Mouse (Mus musculus): ENCODE data around the gene Etnk1. TPM values are rescaled to one million over a fixed set of nuclear protein-coding genes. Genes with fewer than 3 reads are reported as not detected.

Gene Etnk1
- polyA plus RNA-seq, 1 experiment from 2014 or later = 50.9 TPM

DNA sequence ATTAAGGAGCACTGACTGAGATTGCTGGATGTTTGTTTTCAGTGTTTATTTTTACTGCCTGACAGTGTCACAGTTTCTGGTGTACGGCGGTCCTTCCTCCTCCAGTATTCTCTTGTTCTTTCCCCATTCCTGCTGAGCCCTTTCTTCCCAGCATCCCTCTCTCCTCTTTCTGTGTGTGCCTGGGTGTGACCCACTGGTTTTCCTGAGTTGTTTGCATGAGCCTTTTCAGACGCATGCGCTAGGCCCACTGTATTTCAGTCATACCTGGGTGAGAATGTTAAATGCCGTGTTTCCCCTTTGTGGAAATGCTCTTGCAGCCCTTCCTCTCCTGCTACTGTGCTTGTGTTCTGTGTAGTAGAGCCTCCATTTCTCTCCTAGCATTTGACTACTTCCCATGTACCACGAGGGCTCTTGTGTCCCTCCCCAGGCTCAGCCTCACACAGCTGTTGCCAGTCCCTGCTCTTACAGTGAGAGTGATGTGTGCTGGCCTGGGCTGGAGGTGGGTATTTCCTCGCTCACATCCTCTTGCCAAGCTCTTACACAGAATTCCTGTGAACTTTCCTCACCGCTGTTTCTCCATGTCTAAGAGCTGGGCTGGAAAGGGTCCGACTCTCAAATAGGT lies 24.6 kb downstream of the Etnk1 start:
- Histone ChIP-seq H3K4me3 (ENCODE audit: low read depth, low read length) (no peak overlapping the region), H3K27me3 (ENCODE audit: control insufficient read depth, insufficient read depth, low read depth, low read length) (no peaks in the 10 kb centered on the region), H3K27ac (ENCODE audit: low read length) (no peak overlapping the region), H3K4me2 (ENCODE audit: low read length) (no peak overlapping the region), H3K9me3 (replicated peaks; ENCODE audit: control insufficient read depth, low read length, poor library complexity, severe bottlenecking) (no peaks in the 10 kb centered on the region), H3K36me3 (ENCODE audit: control insufficient read depth, insufficient read depth, low read length) (peaks cover 10% of the 10 kb centered on the region), H3K9ac (ENCODE audit: low read depth, low read length) (no peak overlapping the region), H3K4me1 (ENCODE audit: control insufficient read depth, insufficient read depth, low read length) (peaks cover 6% of the 10 kb centered on the region; the same call in 1 of the 2 replicates)
- ATAC-seq = no peak
- WGBS = 74% methylated on average over 9 of the region's 9 CpGs

- no peak overlapping the region for H3K4me2 ChIP-seq (ENCODE audit: low read length)
- no peak overlapping the region for H3K4me3 ChIP-seq (ENCODE audit: low read depth, low read length)
- H3K27me3 ChIP-seq (ENCODE audit: control insufficient read depth, insufficient read depth, low read depth, low read length) = no peaks in the 10 kb centered on the region
- no peak overlapping the region for H3K27ac ChIP-seq (ENCODE audit: low read length)
- WGBS = 86% methylated on average over 8 of the region's 8 CpGs
- no peak for ATAC-seq
- peaks cover 13% of the 10 kb centered on the region for H3K36me3 ChIP-seq (ENCODE audit: control insufficient read depth, insufficient read depth, low read length)
- H3K4me1 ChIP-seq (ENCODE audit: control insufficient read depth, insufficient read depth, low read length) = peaks cover 6% of the 10 kb centered on the region; the same call in 1 of the 2 replicates
- no peak overlapping the region for H3K9ac ChIP-seq (ENCODE audit: low read depth, low read length)
- H3K9me3 ChIP-seq (replicated peaks; ENCODE audit: control insufficient read depth, low read length, poor library complexity, severe bottlenecking) = no peaks in the 10 kb centered on the region
Observed at GRCm38 (mm10) chr6:143192709-143193108, 25.7 kb downstream of the Etnk1 start.

- no peaks in the 10 kb centered on the region for H3K27me3 ChIP-seq (ENCODE audit: control insufficient read depth, insufficient read depth, low read depth, low read length)
- no peak overlapping the region for H3K9ac ChIP-seq (ENCODE audit: low read depth, low read length)
- no peaks in the 10 kb centered on the region for H3K9me3 ChIP-seq (replicated peaks; ENCODE audit: control insufficient read depth, low read length, poor library complexity, severe bottlenecking)
- H3K27ac ChIP-seq (ENCODE audit: low read length) = no peak overlapping the region
- no peak overlapping the region for H3K4me3 ChIP-seq (ENCODE audit: low read depth, low read length)
- peaks cover 13% of the 10 kb centered on the region for H3K36me3 ChIP-seq (ENCODE audit: control insufficient read depth, insufficient read depth, low read length)
- no peak overlapping the region for H3K4me2 ChIP-seq (ENCODE audit: low read length)
- peaks cover 6% of the 10 kb centered on the region; the same call in 1 of the 2 replicates for H3K4me1 ChIP-seq (ENCODE audit: control insufficient read depth, insufficient read depth, low read length)
- no peak for ATAC-seq
- 91% methylated on average over 10 of the region's 10 CpGs for WGBS
Observed at GRCm38 (mm10) chr6:143193166-143193565, 26.1 kb downstream of the Etnk1 start.

- Histone ChIP-seq H3K36me3 (ENCODE audit: control insufficient read depth, insufficient read depth, low read length) (peaks cover 15% of the 10 kb centered on the region), H3K4me3 (ENCODE audit: low read depth, low read length) (no peak overlapping the region), H3K9ac (ENCODE audit: low read depth, low read length) (no peak overlapping the region), H3K4me1 (ENCODE audit: control insufficient read depth, insufficient read depth, low read length) (peaks cover 6% of the 10 kb centered on the region; the same call in 1 of the 2 replicates), H3K27me3 (ENCODE audit: control insufficient read depth, insufficient read depth, low read depth, low read length) (no peaks in the 10 kb centered on the region), H3K9me3 (replicated peaks; ENCODE audit: control insufficient read depth, low read length, poor library complexity, severe bottlenecking) (no peaks in the 10 kb centered on the region), H3K4me2 (ENCODE audit: low read length) (no peak overlapping the region), H3K27ac (ENCODE audit: low read length) (no peak overlapping the region)
- 90% methylated on average over 6 of the region's 6 CpGs for WGBS
- no peak for ATAC-seq
Observed at GRCm38 (mm10) chr6:143193641-143194040, 26.6 kb downstream of the Etnk1 start.

DNA sequence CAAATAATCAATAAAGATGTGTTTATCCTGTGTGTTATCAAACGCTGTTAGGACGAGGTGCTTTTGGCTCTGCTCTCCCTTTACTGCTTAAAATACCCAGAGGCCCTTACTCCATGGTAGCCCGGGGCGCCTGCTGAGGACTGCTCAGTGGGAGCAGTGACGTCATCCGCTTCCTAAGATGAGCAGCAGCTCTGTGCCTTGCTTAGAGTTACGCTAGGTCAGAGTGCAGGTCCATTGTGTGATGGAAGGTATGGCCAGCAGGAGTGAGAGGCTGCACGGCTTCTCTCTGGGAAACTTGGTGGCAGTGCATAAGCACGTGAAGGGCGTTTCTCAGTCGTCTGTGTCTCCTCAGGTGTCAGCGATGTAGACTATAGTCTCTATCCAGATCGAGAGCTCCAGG lies 30.0 kb downstream of the Etnk1 start:
- H3K36me3 ChIP-seq (ENCODE audit: control insufficient read depth, insufficient read depth, low read length) = peaks cover 15% of the 10 kb centered on the region

GRCm38 (mm10) chr6:143198421-143198820 lies 31.4 kb downstream of the Etnk1 start:
- H3K4me3 ChIP-seq (ENCODE audit: low read depth, low read length) = no peak overlapping the region
- H3K9me3 ChIP-seq (replicated peaks; ENCODE audit: control insufficient read depth, low read length, poor library complexity, severe bottlenecking) = no peaks in the 10 kb centered on the region
- WGBS = 95% methylated on average over 7 of the region's 7 CpGs
- no peak for ATAC-seq
- peaks cover 18% of the 10 kb centered on the region for H3K36me3 ChIP-seq (ENCODE audit: control insufficient read depth, insufficient read depth, low read length)
- H3K27me3 ChIP-seq (ENCODE audit: control insufficient read depth, insufficient read depth, low read depth, low read length) = no peaks in the 10 kb centered on the region
- no peak overlapping the region for H3K4me2 ChIP-seq (ENCODE audit: low read length)
- H3K4me1 ChIP-seq (ENCODE audit: control insufficient read depth, insufficient read depth, low read length) = no peaks in the 10 kb centered on the region
- no peak overlapping the region for H3K9ac ChIP-seq (ENCODE audit: low read depth, low read length)
- no peak overlapping the region for H3K27ac ChIP-seq (ENCODE audit: low read length)

More for the DNA sequence above, 30.0 kb downstream of the Etnk1 start:
- no peaks in the 10 kb centered on the region for H3K4me1 ChIP-seq (ENCODE audit: control insufficient read depth, insufficient read depth, low read length)
- no peak overlapping the region for H3K27ac ChIP-seq (ENCODE audit: low read length)
- no peak for ATAC-seq
- H3K27me3 ChIP-seq (ENCODE audit: control insufficient read depth, insufficient read depth, low read depth, low read length) = no peaks in the 10 kb centered on the region
- H3K4me2 ChIP-seq (ENCODE audit: low read length) = no peak overlapping the region
- no peak overlapping the region for H3K4me3 ChIP-seq (ENCODE audit: low read depth, low read length)
- no peaks in the 10 kb centered on the region for H3K9me3 ChIP-seq (replicated peaks; ENCODE audit: control insufficient read depth, low read length, poor library complexity, severe bottlenecking)
- H3K9ac ChIP-seq (ENCODE audit: low read depth, low read length) = no peak overlapping the region
- WGBS = 91% methylated on average over 13 of the region's 13 CpGs

GRCm38 (mm10) chr6:143203097-143203496 lies 36.1 kb downstream of the Etnk1 start:
- Histone ChIP-seq H3K4me2 (ENCODE audit: low read length) (no peak overlapping the region), H3K27me3 (ENCODE audit: control insufficient read depth, insufficient read depth, low read depth, low read length) (no peaks in the 10 kb centered on the region), H3K9me3 (replicated peaks; ENCODE audit: control insufficient read depth, low read length, poor library complexity, severe bottlenecking) (no peaks in the 10 kb centered on the region), H3K27ac (ENCODE audit: low read length) (no peak overlapping the region), H3K4me1 (ENCODE audit: control insufficient read depth, insufficient read depth, low read length) (no peaks in the 10 kb centered on the region), H3K4me3 (ENCODE audit: low read depth, low read length) (no peak overlapping the region), H3K9ac (ENCODE audit: low read depth, low read length) (no peak overlapping the region), H3K36me3 (ENCODE audit: control insufficient read depth, insufficient read depth, low read length) (peaks cover 12% of the 10 kb centered on the region; the same call in 1 of the 2 replicates)
- ATAC-seq = no peak
- 91% methylated on average over 15 of the region's 15 CpGs for WGBS

DNA sequence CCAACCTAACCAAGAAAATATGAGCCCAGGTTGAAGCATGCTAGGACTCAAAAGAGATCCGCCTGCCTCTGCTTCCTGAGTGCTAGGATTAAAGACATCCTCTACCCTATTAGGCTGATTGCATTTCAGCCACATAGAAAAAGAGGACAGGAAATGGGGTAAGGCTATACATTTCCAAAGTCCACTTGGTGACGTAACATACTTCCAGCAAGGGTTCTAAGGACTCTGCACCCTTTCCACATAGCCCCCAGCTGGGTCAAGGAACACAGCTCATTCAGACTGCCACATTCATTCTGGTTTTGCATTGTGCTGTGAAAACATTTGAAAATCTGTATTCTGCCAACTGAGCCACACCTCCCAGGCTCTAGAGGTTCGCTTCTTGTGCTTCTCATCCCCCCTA lies 41.9 kb downstream of the Etnk1 start:
- no peaks in the 10 kb centered on the region for H3K4me1 ChIP-seq (ENCODE audit: control insufficient read depth, insufficient read depth, low read length)
- ATAC-seq = no peak
- H3K27me3 ChIP-seq (ENCODE audit: control insufficient read depth, insufficient read depth, low read depth, low read length) = no peaks in the 10 kb centered on the region
- H3K9ac ChIP-seq (ENCODE audit: low read depth, low read length) = no peak overlapping the region
- 0 out of 2 replicates have a peak, but pooled peaks cover 2% of the 10 kb centered on the region for H3K36me3 ChIP-seq (ENCODE audit: control insufficient read depth, insufficient read depth, low read length)
- H3K9me3 ChIP-seq (replicated peaks; ENCODE audit: control insufficient read depth, low read length, poor library complexity, severe bottlenecking) = no peaks in the 10 kb centered on the region
- H3K4me3 ChIP-seq (ENCODE audit: low read depth, low read length) = no peak overlapping the region
- WGBS = 90% methylated on average over 3 of the region's 3 CpGs
- H3K27ac ChIP-seq (ENCODE audit: low read length) = no peak overlapping the region
- H3K4me2 ChIP-seq (ENCODE audit: low read length) = no peak overlapping the region

DNA sequence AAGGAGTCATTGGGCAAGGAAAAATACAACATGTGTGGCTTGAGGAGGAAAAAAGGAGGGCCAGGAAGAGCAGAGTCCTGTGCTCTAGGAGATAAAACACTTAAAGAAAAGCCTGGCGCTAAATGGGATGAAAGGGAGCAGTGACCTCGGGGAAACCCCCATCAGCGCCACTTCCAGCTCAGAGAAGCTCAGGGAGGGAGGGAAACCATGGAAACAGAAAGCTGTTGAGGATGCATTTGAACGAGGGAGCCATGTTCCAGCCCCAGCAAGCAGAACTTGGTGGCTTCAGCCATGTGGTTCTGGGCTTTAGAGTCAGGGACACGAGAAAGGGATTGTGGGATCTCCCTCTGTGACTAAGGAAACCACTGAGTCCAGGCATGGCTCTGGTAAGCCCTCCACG lies 45.7 kb downstream of the Etnk1 start:
- no peak overlapping the region for H3K4me2 ChIP-seq (ENCODE audit: low read length)
- 60% methylated on average over 6 of the region's 6 CpGs for WGBS
- H3K9ac ChIP-seq (ENCODE audit: low read depth, low read length) = no peak overlapping the region
- no peaks in the 10 kb centered on the region for H3K27me3 ChIP-seq (ENCODE audit: control insufficient read depth, insufficient read depth, low read depth, low read length)
- no peaks in the 10 kb centered on the region for H3K9me3 ChIP-seq (replicated peaks; ENCODE audit: control insufficient read depth, low read length, poor library complexity, severe bottlenecking)
- no peaks in the 10 kb centered on the region for H3K4me1 ChIP-seq (ENCODE audit: control insufficient read depth, insufficient read depth, low read length)
- no peak overlapping the region for H3K27ac ChIP-seq (ENCODE audit: low read length)
- H3K4me3 ChIP-seq (ENCODE audit: low read depth, low read length) = no peak overlapping the region
- no peak for ATAC-seq
- no peaks in the 10 kb centered on the region for H3K36me3 ChIP-seq (ENCODE audit: control insufficient read depth, insufficient read depth, low read length)

Measured in midbrain, embryonic 16.5 days (tissue).